In genomic region chr11:16802668-16803067, GRCm38 (mm10) we compare ENCODE assay signal across 23 mouse cellular contexts. TPM values are rescaled to one million over a fixed set of nuclear protein-coding genes. Genes with fewer than 3 reads are reported as not detected.
DNase-seq lines count a peak whose midpoint lies in the region; ATAC-seq and TF ChIP-seq lines count a peak whose summit lies in the region.
"Had no signal": no experiment of that assay in that cellular context is flagged by ENCODE, and none has a peak within 500 bp of the region (broad histone marks: within the 10 kb centered on the region; RNA-seq: fewer than 3 reads in every experiment).

No protein-coding gene starts in this region.

- H3K79me2 ChIP-seq in liver, adult 2 months (ENCODE audit: control insufficient read depth, insufficient read depth, low read length) = peaks cover 33% of the 10 kb centered on the region

- TF ChIP-seq POLR2A in liver, adult 2 months (IDR thresholded peaks at IDR 0.05; ENCODE audit: extremely low read depth, insufficient read depth, low read length) = no peak

- no peaks in the 10 kb centered on the region for H3K4me1 ChIP-seq in forebrain, postnatal 0 days (ENCODE audit: insufficient read depth)
- H3K4me1 ChIP-seq in forebrain, embryonic 12.5 days = no peaks in the 10 kb centered on the region
- peaks cover 54% of the 10 kb centered on the region for H3K4me1 ChIP-seq in liver, adult 2 months (ENCODE audit: control insufficient read depth, insufficient read depth, low read length)
- H3K4me1 ChIP-seq: hindbrain, embryonic 15.5 days had no signal

- no peak overlapping the region for H3K27ac ChIP-seq in forebrain, postnatal 0 days (ENCODE audit: low read depth, low read length)
- no peak overlapping the region for H3K27ac ChIP-seq in forebrain, embryonic 12.5 days
- H3K27ac ChIP-seq in liver, adult 2 months (replicated peaks; ENCODE audit: insufficient read depth, low read depth, low read length) = 0 out of 2 replicates have a peak overlapping the region, but pooled peaks have one; percentile 33
- H3K27ac ChIP-seq: forebrain, embryonic 15.5 days; heart, adult 2 months; hindbrain, embryonic 15.5 days; intestine, embryonic 15.5 days; liver, embryonic 14.5 days had no signal

- H3K27me3 ChIP-seq in forebrain, postnatal 0 days (ENCODE audit: insufficient read depth, low read length) = no peaks in the 10 kb centered on the region
- H3K27me3 ChIP-seq in forebrain, embryonic 12.5 days = no peaks in the 10 kb centered on the region
- no peaks in the 10 kb centered on the region for H3K27me3 ChIP-seq in liver, adult 2 months (ENCODE audit: control insufficient read depth, insufficient read depth, low read length)
- H3K27me3 ChIP-seq: forebrain, embryonic 15.5 days; hindbrain, embryonic 15.5 days; intestine, embryonic 15.5 days had no signal

- H3K9me3 ChIP-seq in forebrain, postnatal 0 days (ENCODE audit: low read length) = no peaks in the 10 kb centered on the region
- no peaks in the 10 kb centered on the region for H3K9me3 ChIP-seq in forebrain, embryonic 12.5 days
- H3K9me3 ChIP-seq: forebrain, embryonic 15.5 days; hindbrain, embryonic 15.5 days; intestine, embryonic 15.5 days had no signal

- H3K9ac ChIP-seq in forebrain, postnatal 0 days = no peak overlapping the region
- no peak overlapping the region for H3K9ac ChIP-seq in forebrain, embryonic 12.5 days
- no peak overlapping the region for H3K9ac ChIP-seq in liver, adult 2 months (ENCODE audit: low read depth, low read length)
- H3K9ac ChIP-seq: forebrain, embryonic 15.5 days; hindbrain, embryonic 15.5 days; intestine, embryonic 15.5 days; liver, embryonic 14.5 days had no signal

- no peak overlapping the region for H3K4me2 ChIP-seq in forebrain, postnatal 0 days (ENCODE audit: low read depth)
- H3K4me2 ChIP-seq in forebrain, embryonic 12.5 days = no peak overlapping the region
- H3K4me2 ChIP-seq: forebrain, embryonic 15.5 days; hindbrain, embryonic 15.5 days; intestine, embryonic 15.5 days had no signal

- no peak overlapping the region for H3K4me3 ChIP-seq in forebrain, postnatal 0 days (ENCODE audit: low read depth, low read length)
- no peak overlapping the region for H3K4me3 ChIP-seq in forebrain, embryonic 12.5 days (replicated peaks)
- H3K4me3 ChIP-seq in liver, adult 2 months (ENCODE audit: insufficient read depth, low read depth, low read length) = no peak overlapping the region
- H3K4me3 ChIP-seq: forebrain, embryonic 15.5 days; heart, adult 2 months; hindbrain, embryonic 15.5 days; intestine, embryonic 15.5 days had no signal

- WGBS in forebrain, postnatal 0 days = 21% methylated on average over 1 of the region's 1 CpGs
- WGBS in forebrain, embryonic 12.5 days = 87% methylated on average over 1 of the region's 1 CpGs
- WGBS in liver, adult 2 months = 17% methylated on average over 1 of the region's 1 CpGs

- no peak for TF ChIP-seq CTCF in forebrain, postnatal 0 days (IDR thresholded peaks at IDR 0.05; ENCODE audit: low read depth)
- no peak for TF ChIP-seq CTCF in liver, adult 2 months (IDR thresholded peaks at IDR 0.05; ENCODE audit: low read depth, low read length)

- H3K36me3 ChIP-seq in forebrain, postnatal 0 days (ENCODE audit: insufficient read depth) = no peaks in the 10 kb centered on the region
- H3K36me3 ChIP-seq in forebrain, embryonic 12.5 days (replicated peaks) = no peaks in the 10 kb centered on the region
- peaks cover 70% of the 10 kb centered on the region for H3K36me3 ChIP-seq in liver, adult 2 months (ENCODE audit: control insufficient read depth, insufficient read depth, low read length)
- H3K36me3 ChIP-seq: forebrain, embryonic 15.5 days; hindbrain, embryonic 15.5 days; intestine, embryonic 15.5 days had no signal

- peak; percentile 18 for DNase-seq in forebrain, postnatal 0 days
- DNase-seq in liver, adult 2 months (ENCODE audit: extremely low read depth, low read depth, low spot score) = no peak
- DNase-seq in liver = no peak
- peak; percentile 56 to 57 for DNase-seq in left cerebral cortex, adult 18-20 months (ENCODE audit: low spot score in 2 of 2)
- DNase-seq in right cerebral cortex, postnatal 10 days (ENCODE audit: low spot score in 2 of 2) = peak; percentile 71 to 82
- no peak for DNase-seq in adrenal gland, postnatal 14 days
- DNase-seq in lung, postnatal 25 days (ENCODE audit: low spot score) = no peak
- DNase-seq: cerebellum, adult 8-10 months; gastrocnemius, postnatal 10 days; heart, adult 2 months; heart, postnatal 4 days; kidney, postnatal 4 days; midbrain, embryonic 14.5 days; spleen, adult 18-20 months had no signal

- ATAC-seq in forebrain, postnatal 0 days = no peak
- ATAC-seq in forebrain, embryonic 12.5 days (ENCODE audit: low FRiP score) = no peak
- ATAC-seq: activated CD4-positive, CD25-positive, alpha-beta regulatory T cell, adult 4 months; CD4-positive, CD25-positive, alpha-beta regulatory T cell, adult 4 months; forebrain, embryonic 15.5 days; intestine, embryonic 15.5 days; lung, postnatal 0 days had no signal

RNA-seq across cellular contexts. Expression of gene Egfr, which starts 50.7 kb away (rescaled TPM):
- 15.3 and 19.4 TPM in 2 replicates for total RNA-seq in forebrain, postnatal 0 days (2014; rRNA removed)
- polyA plus RNA-seq in forebrain, postnatal 0 days (2015; fragmentation: Nextera tagmentation; extraction: Ambion mirVana) = 5.4 and 6.6 TPM in 2 replicates
- 3.5 and 4.7 TPM in 2 replicates for polyA plus RNA-seq in forebrain, embryonic 12.5 days (2016; fragmentation: Nextera tagmentation; extraction: Ambion mirVana)
- total RNA-seq in liver, adult 2 months (2014; rRNA removed) = 193 and 198 TPM in 2 replicates
- 117 and 215 TPM in 2 replicates for polyA plus RNA-seq in liver, adult 2 months (2012; rRNA removed)
- 10 to 100 TPM in 1 of 2 experiments, 1 to 10 TPM in 1; 10.0 to 14.6 TPM for total RNA-seq in left cerebral cortex, adult 18-20 months (2021)
- 13.7 and 17.5 TPM in 2 replicates for total RNA-seq in adrenal gland, postnatal 14 days (2021)
- total RNA-seq: common myeloid progenitor, adult 5-6 weeks had no signal

Comparison
In these comparisons a context has a peak if more than half of its experiments do, and no peak if none do; other contexts are left out.
1. DNase-seq: peak in forebrain, postnatal 0 days (single experiment), left cerebral cortex, adult 18-20 months (2 of 2) and right cerebral cortex, postnatal 10 days (2 of 2); none in liver, adult 2 months (single experiment), liver (single experiment), adrenal gland, postnatal 14 days (single experiment) and lung, postnatal 25 days (single experiment).